Mouse (Mus musculus) urinary bladder, postnatal 14 days (tissue): Measurements from ENCODE around the gene B9d1.
A peak's percentile ranks its signal among the peaks of the same experiment; 100 is the strongest.

Source experiments
- DNase-seq: peaks from one replicate; pipeline ENCODE4 v3.0.0; 2021; ENCODE audit warnings: low spot score

The B9d1 gene

GRCm38 (mm10) chr11:61540642-61541041 is 35.7 kb downstream of the B9d1 start:
- DNase-seq = no peak

GRCm38 (mm10) chr11:61541106-61541505 is 36.2 kb downstream of the B9d1 start:
- no peak for DNase-seq

- no peak for DNase-seq
These were observed 40.6 kb downstream of the B9d1 start for GRCm38 (mm10) chr11:61545586-61545985.

- DNase-seq = no peak
These were observed 41.5 kb downstream of the B9d1 start for GRCm38 (mm10) chr11:61546452-61546851.

GRCm38 (mm10) chr11:61547710-61548109 is 42.8 kb downstream of the B9d1 start:
- DNase-seq = no peak

GRCm38 (mm10) chr11:61550631-61551030 is 45.7 kb downstream of the B9d1 start:
- DNase-seq = no peak

- no peak for DNase-seq
These were observed 48.2 kb downstream of the B9d1 start for GRCm38 (mm10) chr11:61553015-61553754.

GRCm38 (mm10) chr11:61559572-61559971 is 54.6 kb downstream of the B9d1 start:
- peak; percentile 38 for DNase-seq

GRCm38 (mm10) chr11:61562421-61562820 is 57.5 kb downstream of the B9d1 start:
- DNase-seq = peak; percentile 53
